Mouse (Mus musculus): ENCODE results near the gene Fmo5.

GRCm38 (mm10) chr3:97630746-97631145 is 2.1 kb downstream of the Fmo5 start:
- TF ChIP-seq CTCF (IDR thresholded peaks at IDR 0.05; ENCODE audit: low read depth) (no peak), EP300 (IDR thresholded peaks at IDR 0.05; ENCODE audit: low read depth) (no peak)

All from liver, postnatal 0 days (tissue).